Comparison of ENCODE assay signal across 8 mouse cellular contexts in genomic region chr6:29214245-29214644, GRCm38 (mm10). TPM values are rescaled to one million over a fixed set of nuclear protein-coding genes. Genes with fewer than 3 reads are reported as not detected.
DNase-seq lines count a peak whose midpoint lies in the region; ATAC-seq and TF ChIP-seq lines count a peak whose summit lies in the region.

No protein-coding gene starts in this region.

- DNase-seq in cerebellum, adult 11-12 months: peak; percentile 18
- no peak for DNase-seq in cerebellum, postnatal 36 days
- no peak for DNase-seq in thymus, adult 2 months
- DNase-seq in thymus, postnatal 0 days (ENCODE audit: low spot score): no peak
- peak; percentile 37 for DNase-seq in thymus, postnatal 4 days
- no peak for DNase-seq in left cerebral cortex, adult 11 months (ENCODE audit: low spot score)

- no peak for TF ChIP-seq CTCF in thymus, adult 2 months (IDR thresholded peaks at IDR 0.05; ENCODE audit: borderline replicate concordance, control insufficient read depth, extremely low read depth, insufficient read depth, low read length, poor library complexity)

- WGBS in thymus, adult 2 months: 24% methylated on average over 1 of the region's 1 CpGs
- WGBS in lung, embryonic 16.5 days: 18% methylated on average over 1 of the region's 1 CpGs

- H3K36me3 ChIP-seq in thymus, adult 2 months (ENCODE audit: control insufficient read depth, insufficient read depth, low read length): no peaks in the 10 kb centered on the region; the same call in 1 of the 2 replicates
- H3K36me3 ChIP-seq in lung, embryonic 16.5 days (ENCODE audit: control insufficient read depth, insufficient read depth, low read length): no peaks in the 10 kb centered on the region

- peaks cover 43% of the 10 kb centered on the region for H3K4me1 ChIP-seq in thymus, adult 2 months (replicated peaks; ENCODE audit: control insufficient read depth, insufficient read depth, low read length)
- H3K4me1 ChIP-seq in lung, embryonic 16.5 days (replicated peaks; ENCODE audit: control insufficient read depth, insufficient read depth, low read length): peaks cover 32% of the 10 kb centered on the region

- no peaks in the 10 kb centered on the region for H3K9me3 ChIP-seq in lung, embryonic 16.5 days (ENCODE audit: control insufficient read depth, low read length)

- TF ChIP-seq POLR2A in thymus, adult 2 months (IDR thresholded peaks at IDR 0.05; ENCODE audit: control insufficient read depth, extremely low read depth, insufficient read depth, low read length, poor library complexity): no peak

- H3K27me3 ChIP-seq in thymus, adult 2 months (ENCODE audit: control insufficient read depth, insufficient read depth, low read length): no peaks in the 10 kb centered on the region
- H3K27me3 ChIP-seq in lung, embryonic 16.5 days (ENCODE audit: control insufficient read depth, insufficient read depth, low read depth, low read length): peaks cover 6% of the 10 kb centered on the region; the same call in 1 of the 2 replicates

- ATAC-seq in lung, embryonic 16.5 days (ENCODE audit: low read depth): 0 out of 2 replicates have a peak, but pooled peaks have one; percentile 4
- ATAC-seq in inflammation-experienced regulatory T-cells, adult 6 months: no peak

- no peak overlapping the region for H3K4me2 ChIP-seq in lung, embryonic 16.5 days (ENCODE audit: low read depth, low read length)

- H3K9ac ChIP-seq in lung, embryonic 16.5 days (ENCODE audit: low read length): peak overlapping the region; percentile 34; the same call in 1 of the 2 replicates

- H3K27ac ChIP-seq in thymus, adult 2 months (ENCODE audit: control insufficient read depth, insufficient read depth, low read length): peak overlapping the region; percentile 98
- H3K27ac ChIP-seq in lung, embryonic 16.5 days (ENCODE audit: low read length): peak overlapping the region; percentile 5; the same call in 1 of the 2 replicates

- peak overlapping the region; percentile 13 for H3K4me3 ChIP-seq in thymus, adult 2 months (ENCODE audit: control insufficient read depth, insufficient read depth, low read length)
- H3K4me3 ChIP-seq in lung, embryonic 16.5 days (ENCODE audit: low read length): no peak overlapping the region

RNA-seq across cellular contexts. Expression of gene Impdh1, which starts 1.9 kb away (rescaled TPM):
- polyA plus RNA-seq in thymus, adult 2 months (2012; rRNA removed): 323 and 354 TPM in 2 replicates
- 138 and 141 TPM in 2 replicates for polyA plus RNA-seq in thymus, postnatal 0 days (2015; fragmentation: Nextera tagmentation; extraction: Ambion mirVana)
- 42.7 and 45.7 TPM in 2 replicates for polyA plus RNA-seq in lung, embryonic 16.5 days (2015; fragmentation: Nextera tagmentation; extraction: Ambion mirVana)
- 10 to 100 TPM; 10.7 to 21.0 (median 14.8) TPM for polyA plus RNA-seq in inflammation-experienced regulatory T-cells, adult 6 months (2017; shearing (Covaris generic))

RNA-seq across cellular contexts. Expression of gene Prrt4, which starts 34.9 kb away (rescaled TPM):
- 0.32 and 0.41 TPM in 2 replicates for polyA plus RNA-seq in thymus, adult 2 months (2012; rRNA removed)
- 0.05 and 0.09 TPM in 2 replicates for polyA plus RNA-seq in thymus, postnatal 0 days (2015; fragmentation: Nextera tagmentation; extraction: Ambion mirVana)
- polyA plus RNA-seq in lung, embryonic 16.5 days (2015; fragmentation: Nextera tagmentation; extraction: Ambion mirVana): 0.28 and 0.30 TPM in 2 replicates
- not detected for polyA plus RNA-seq in inflammation-experienced regulatory T-cells, adult 6 months (2017; shearing (Covaris generic))

RNA-seq across cellular contexts. Expression of gene Rbm28, which starts 49.4 kb away (rescaled TPM):
- polyA plus RNA-seq in thymus, adult 2 months (2012; rRNA removed): 9.9 and 13.0 TPM in 2 replicates
- 30.7 and 31.0 TPM in 2 replicates for polyA plus RNA-seq in thymus, postnatal 0 days (2015; fragmentation: Nextera tagmentation; extraction: Ambion mirVana)
- 32.9 and 33.5 TPM in 2 replicates for polyA plus RNA-seq in lung, embryonic 16.5 days (2015; fragmentation: Nextera tagmentation; extraction: Ambion mirVana)
- polyA plus RNA-seq in inflammation-experienced regulatory T-cells, adult 6 months (2017; shearing (Covaris generic)): 10 to 100 TPM; 51.7 to 58.2 (median 54.8) TPM

RNA-seq across cellular contexts. Expression of gene Hilpda, which starts 58.0 kb away (rescaled TPM):
- polyA plus RNA-seq in thymus, adult 2 months (2012; rRNA removed): 31.3 and 35.9 TPM in 2 replicates
- 55.2 and 59.9 TPM in 2 replicates for polyA plus RNA-seq in thymus, postnatal 0 days (2015; fragmentation: Nextera tagmentation; extraction: Ambion mirVana)
- polyA plus RNA-seq in lung, embryonic 16.5 days (2015; fragmentation: Nextera tagmentation; extraction: Ambion mirVana): 41.7 and 44.2 TPM in 2 replicates
- 10 to 100 TPM; 19.9 to 29.7 (median 25.6) TPM for polyA plus RNA-seq in inflammation-experienced regulatory T-cells, adult 6 months (2017; shearing (Covaris generic))

Comparison
In these comparisons a context has a peak if more than half of its experiments do, and no peak if none do; other contexts are left out.
1. DNase-seq: peak in cerebellum, adult 11-12 months (single experiment) and thymus, postnatal 4 days (single experiment); none in cerebellum, postnatal 36 days (0 of 2), thymus, adult 2 months (single experiment), thymus, postnatal 0 days (single experiment) and left cerebral cortex, adult 11 months (single experiment).